Mouse (Mus musculus): ENCODE data around the gene Rab8b. TPM values are rescaled to one million over a fixed set of nuclear protein-coding genes. Genes with fewer than 3 reads are reported as not detected.
"Not testable (repeated sequence)": the region's sequence is repeated elsewhere in the genome, so short reads cannot be mapped to it uniquely, and the experiment has no call there.

Gene Rab8b
- polyA plus RNA-seq, 1 experiment from 2014 or later = 34.8 TPM

DNA sequence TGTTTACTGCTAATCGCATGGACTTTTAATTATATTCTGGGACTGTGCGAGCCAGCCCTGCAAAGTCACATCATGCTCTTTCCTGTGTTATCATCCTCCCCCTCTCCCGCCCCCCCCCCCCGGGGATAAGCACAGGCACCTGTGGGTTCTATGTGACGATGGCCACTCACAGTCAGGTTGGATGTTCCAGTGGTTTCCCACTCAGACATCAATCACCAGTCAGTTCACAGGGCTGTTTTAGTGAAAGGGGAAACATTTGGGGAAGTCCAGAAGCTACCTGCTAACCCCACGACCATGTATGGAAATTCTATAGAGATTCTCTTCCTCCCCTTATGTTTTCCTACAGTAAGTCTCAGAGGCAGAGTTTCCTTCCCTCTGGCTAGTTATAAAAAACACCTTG is 21.6 kb downstream of the Rab8b start:
- Histone ChIP-seq H3K4me1 (peaks cover 6% of the 10 kb centered on the region; the same call in 1 of the 2 replicates), H3K4me3 (no peak overlapping the region), H3K9ac (replicated peaks) (no peak overlapping the region), H3K36me3 (no peaks in the 10 kb centered on the region), H3K27ac (replicated peaks) (no peak overlapping the region), H3K9me3 (no peaks in the 10 kb centered on the region), H3K27me3 (no peaks in the 10 kb centered on the region), H3K4me2 (replicated peaks) (no peak overlapping the region)
- ATAC-seq (ENCODE audit: low FRiP score, low read depth) = no peak
- 78% methylated on average over 6 of the region's 6 CpGs for WGBS

- Histone ChIP-seq H3K4me3 (no peak overlapping the region), H3K36me3 (no peaks in the 10 kb centered on the region), H3K4me2 (replicated peaks) (no peak overlapping the region), H3K9ac (replicated peaks) (no peak overlapping the region), H3K9me3 (no peaks in the 10 kb centered on the region), H3K27ac (replicated peaks) (no peak overlapping the region), H3K27me3 (no peaks in the 10 kb centered on the region), H3K4me1 (peaks cover 6% of the 10 kb centered on the region; the same call in 1 of the 2 replicates)
- WGBS = 55% methylated on average over 6 of the region's 6 CpGs
- no peak for ATAC-seq (ENCODE audit: low FRiP score, low read depth)
These were observed 22.5 kb downstream of the Rab8b start for GRCm38 (mm10) chr9:66896951-66897350.

DNA sequence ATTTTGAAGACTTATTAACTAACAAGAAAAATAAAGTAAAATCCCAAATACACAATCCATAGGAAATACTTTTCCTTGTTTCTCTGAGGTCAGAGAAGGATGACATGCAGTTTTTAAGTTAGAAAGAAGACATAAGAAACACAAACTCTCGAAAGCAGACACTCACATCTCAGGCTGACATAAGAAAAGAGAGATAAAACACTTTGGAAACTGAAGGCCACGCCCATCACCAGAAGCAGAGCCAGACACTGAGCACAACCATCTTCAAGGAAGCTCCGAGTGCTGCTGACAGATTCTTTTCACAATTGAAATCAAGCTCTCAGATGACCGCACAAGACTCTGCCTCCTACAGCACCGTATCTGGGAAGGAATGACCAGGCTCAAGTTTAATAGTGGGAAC is 23.5 kb downstream of the Rab8b start:
- WGBS = 72% methylated on average over 5 of the region's 5 CpGs
- Histone ChIP-seq H3K4me2 (replicated peaks) (no peak overlapping the region), H3K27me3 (no peaks in the 10 kb centered on the region), H3K36me3 (no peaks in the 10 kb centered on the region), H3K27ac (replicated peaks) (no peak overlapping the region), H3K4me3 (no peak overlapping the region), H3K9ac (replicated peaks) (no peak overlapping the region), H3K4me1 (peaks cover 6% of the 10 kb centered on the region; the same call in 1 of the 2 replicates), H3K9me3 (no peaks in the 10 kb centered on the region)
- ATAC-seq (ENCODE audit: low FRiP score, low read depth) = no peak

GRCm38 (mm10) chr9:66895035-66895779 is 24.3 kb downstream of the Rab8b start:
- Histone ChIP-seq H3K4me2 (replicated peaks) (no peak overlapping the region), H3K9ac (replicated peaks) (no peak overlapping the region), H3K27me3 (no peaks in the 10 kb centered on the region), H3K4me1 (peaks cover 6% of the 10 kb centered on the region; the same call in 1 of the 2 replicates), H3K4me3 (no peak overlapping the region), H3K9me3 (no peaks in the 10 kb centered on the region), H3K27ac (replicated peaks) (no peak overlapping the region), H3K36me3 (no peaks in the 10 kb centered on the region)
- 90% methylated on average over 10 of the region's 10 CpGs for WGBS
- ATAC-seq (ENCODE audit: low FRiP score, low read depth) = no peak

- Histone ChIP-seq H3K4me2 (replicated peaks) (no peak overlapping the region), H3K9ac (replicated peaks) (no peak overlapping the region), H3K36me3 (no peaks in the 10 kb centered on the region), H3K4me1 (peaks cover 6% of the 10 kb centered on the region; the same call in 1 of the 2 replicates), H3K27me3 (no peaks in the 10 kb centered on the region), H3K4me3 (no peak overlapping the region), H3K27ac (replicated peaks) (no peak overlapping the region), H3K9me3 (no peaks in the 10 kb centered on the region)
- WGBS = 97% methylated on average over 1 of the region's 1 CpGs
- ATAC-seq (ENCODE audit: low FRiP score, low read depth) = no peak
These were observed 25.1 kb downstream of the Rab8b start for GRCm38 (mm10) chr9:66894421-66894820.

GRCm38 (mm10) chr9:66892456-66892855 is 27.0 kb downstream of the Rab8b start:
- ATAC-seq (ENCODE audit: low FRiP score, low read depth); H3K4me2 ChIP-seq (replicated peaks); H3K4me3 ChIP-seq; H3K27me3 ChIP-seq; H3K36me3 ChIP-seq; H3K9ac ChIP-seq (replicated peaks); H3K27ac ChIP-seq (replicated peaks); H3K9me3 ChIP-seq: not testable (repeated sequence)
- WGBS = 96% methylated on average over 4 of the region's 4 CpGs
- peaks cover 17% of the 10 kb centered on the region for H3K4me1 ChIP-seq

DNA sequence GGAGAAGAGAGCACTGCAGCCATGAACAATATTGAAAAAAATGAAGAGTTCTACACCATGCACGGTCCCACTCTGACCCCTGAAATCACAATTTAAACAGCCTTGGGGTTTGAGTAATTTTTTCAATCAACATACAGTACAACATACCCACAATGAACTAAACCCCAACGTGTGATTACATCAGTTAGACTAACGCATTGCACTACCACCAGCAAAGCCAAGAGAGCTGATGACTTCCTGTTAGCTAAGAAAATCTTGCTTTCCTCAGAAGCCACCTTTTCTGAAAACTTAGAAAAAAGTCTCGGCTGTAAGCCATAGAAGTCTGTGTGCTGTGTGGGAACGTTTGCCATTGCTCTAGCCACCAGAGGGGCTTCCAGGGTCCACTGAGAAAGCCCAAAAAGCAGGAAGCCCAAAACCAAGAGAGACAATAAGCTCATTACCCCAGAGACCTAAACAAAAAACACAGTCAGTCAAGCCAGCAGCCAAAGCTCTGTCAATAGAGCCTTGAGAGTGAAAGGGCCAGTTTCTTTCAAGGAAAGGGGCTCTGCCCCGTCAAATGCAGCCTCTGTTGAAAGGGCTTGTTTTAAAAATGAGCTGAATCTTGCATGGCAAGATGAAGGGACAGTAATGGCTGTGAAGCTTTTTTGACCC is 31.4 kb downstream of the Rab8b start:
- H3K9ac ChIP-seq (replicated peaks) = no peak overlapping the region
- H3K4me3 ChIP-seq = no peak overlapping the region
- no peaks in the 10 kb centered on the region for H3K27me3 ChIP-seq
- H3K27ac ChIP-seq (replicated peaks) = peak overlapping the region; percentile 49; the same call in 1 of the 2 replicates
- H3K4me1 ChIP-seq = peaks cover 26% of the 10 kb centered on the region
- H3K9me3 ChIP-seq = no peaks in the 10 kb centered on the region
- ATAC-seq (ENCODE audit: low FRiP score, low read depth) = no peak
- H3K4me2 ChIP-seq (replicated peaks) = peak overlapping the region; percentile 2; the same call in 1 of the 2 replicates
- WGBS = 39% methylated on average over 6 of the region's 6 CpGs
- no peaks in the 10 kb centered on the region for H3K36me3 ChIP-seq

DNA sequence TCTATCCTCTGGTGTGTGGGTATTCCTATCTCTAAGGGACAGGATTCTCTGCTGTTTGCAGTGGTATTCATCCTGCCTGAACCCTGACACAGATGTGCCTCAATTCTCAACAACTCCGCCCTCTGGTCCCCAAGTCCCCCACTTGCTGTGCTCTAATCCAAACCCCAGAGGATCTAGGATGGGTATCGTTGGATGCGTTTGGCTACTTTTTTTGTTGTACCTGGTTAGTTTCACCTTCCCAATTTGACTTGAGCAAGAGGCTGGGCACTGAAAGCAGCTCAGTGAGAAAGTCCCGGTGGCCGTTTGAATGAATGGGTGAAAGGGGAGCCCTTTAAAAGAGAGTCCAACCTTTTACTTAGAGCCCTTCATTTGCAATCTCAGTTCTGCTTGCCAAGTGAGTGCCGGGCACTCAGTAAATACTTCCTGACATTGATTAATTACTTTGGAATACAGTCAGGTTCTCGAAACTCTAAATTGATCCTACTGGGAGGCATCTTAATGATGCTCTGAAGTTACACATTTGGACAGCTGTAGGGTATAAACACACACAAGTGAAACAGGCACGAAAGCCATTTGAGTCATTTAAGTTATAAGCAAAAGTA is 32.1 kb downstream of the Rab8b start:
- 55% methylated on average over 8 of the region's 8 CpGs for WGBS
- peaks cover 27% of the 10 kb centered on the region for H3K4me1 ChIP-seq
- H3K4me2 ChIP-seq (replicated peaks) = no peak overlapping the region
- H3K27ac ChIP-seq (replicated peaks) = no peak overlapping the region
- no peak overlapping the region for H3K4me3 ChIP-seq
- H3K9me3 ChIP-seq = no peaks in the 10 kb centered on the region
- ATAC-seq (ENCODE audit: low FRiP score, low read depth) = no peak
- no peaks in the 10 kb centered on the region for H3K27me3 ChIP-seq
- no peak overlapping the region for H3K9ac ChIP-seq (replicated peaks)
- H3K36me3 ChIP-seq = no peaks in the 10 kb centered on the region

DNA sequence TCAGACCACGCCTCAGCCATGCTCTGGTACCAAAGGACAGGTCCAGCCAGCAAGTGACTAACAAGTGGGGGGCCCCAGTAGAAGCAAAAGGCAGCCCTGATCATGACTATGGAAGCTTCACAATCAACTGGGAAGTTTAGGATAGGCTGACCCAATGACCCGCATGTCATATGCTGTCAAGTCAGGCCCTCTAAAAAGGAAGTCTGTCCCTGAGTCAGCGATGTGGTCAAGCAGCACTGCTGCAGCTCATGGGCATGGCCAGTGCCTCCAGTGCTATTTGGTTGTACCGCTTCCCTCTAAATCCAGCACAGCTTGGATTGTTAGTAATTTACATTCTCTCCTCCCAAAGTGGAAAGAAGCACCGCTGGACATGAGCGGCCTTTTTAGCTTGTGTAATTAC is 32.7 kb downstream of the Rab8b start:
- no peaks in the 10 kb centered on the region for H3K9me3 ChIP-seq
- ATAC-seq (ENCODE audit: low FRiP score, low read depth) = no peak
- no peak overlapping the region for H3K4me2 ChIP-seq (replicated peaks)
- no peak overlapping the region for H3K4me3 ChIP-seq
- H3K4me1 ChIP-seq = peaks cover 28% of the 10 kb centered on the region
- no peak overlapping the region for H3K27ac ChIP-seq (replicated peaks)
- no peaks in the 10 kb centered on the region for H3K27me3 ChIP-seq
- no peak overlapping the region for H3K9ac ChIP-seq (replicated peaks)
- no peaks in the 10 kb centered on the region for H3K36me3 ChIP-seq
- WGBS = 83% methylated on average over 6 of the region's 6 CpGs

- H3K4me3 ChIP-seq = no peak overlapping the region
- no peak overlapping the region for H3K27ac ChIP-seq (replicated peaks)
- H3K9ac ChIP-seq (replicated peaks) = no peak overlapping the region
- H3K4me2 ChIP-seq (replicated peaks) = no peak overlapping the region
- no peak for ATAC-seq (ENCODE audit: low FRiP score, low read depth)
- 17% methylated on average over 3 of the region's 3 CpGs for WGBS
- H3K9me3 ChIP-seq = no peaks in the 10 kb centered on the region
- H3K27me3 ChIP-seq = no peaks in the 10 kb centered on the region
- no peaks in the 10 kb centered on the region for H3K36me3 ChIP-seq
- H3K4me1 ChIP-seq = peaks cover 28% of the 10 kb centered on the region
These were observed 33.1 kb downstream of the Rab8b start for GRCm38 (mm10) chr9:66886366-66886765.

GRCm38 (mm10) chr9:66884609-66885008 is 34.9 kb downstream of the Rab8b start:
- 92% methylated on average over 2 of the region's 2 CpGs for WGBS
- Histone ChIP-seq H3K9me3 (no peaks in the 10 kb centered on the region), H3K27ac (replicated peaks) (no peak overlapping the region), H3K4me3 (no peak overlapping the region), H3K27me3 (no peaks in the 10 kb centered on the region), H3K4me1 (peaks cover 33% of the 10 kb centered on the region), H3K9ac (replicated peaks) (no peak overlapping the region), H3K4me2 (replicated peaks) (no peak overlapping the region), H3K36me3 (no peaks in the 10 kb centered on the region)
- ATAC-seq (ENCODE audit: low FRiP score, low read depth) = no peak

DNA sequence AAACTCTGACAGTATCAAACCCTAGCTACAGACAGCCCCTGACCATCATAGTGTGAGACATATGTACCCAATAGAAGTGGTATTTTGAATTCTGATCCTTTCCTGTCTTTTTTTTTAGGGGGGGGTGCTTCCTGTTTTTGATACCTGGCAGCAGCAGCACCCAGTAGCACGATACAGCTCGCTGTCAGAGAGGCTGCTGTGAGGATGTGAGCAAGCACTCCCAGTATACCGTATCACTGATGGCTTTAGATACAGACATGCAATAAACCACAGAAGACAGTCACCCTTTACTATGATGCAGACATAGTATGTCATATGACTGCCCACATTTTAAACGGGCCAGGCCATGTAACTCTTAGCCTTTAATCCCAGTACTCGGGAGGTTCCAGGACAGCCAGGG is 36.0 kb downstream of the Rab8b start:
- no peak for ATAC-seq (ENCODE audit: low FRiP score, low read depth)
- H3K27me3 ChIP-seq = no peaks in the 10 kb centered on the region
- peaks cover 31% of the 10 kb centered on the region for H3K4me1 ChIP-seq
- no peaks in the 10 kb centered on the region for H3K9me3 ChIP-seq
- no peak overlapping the region for H3K9ac ChIP-seq (replicated peaks)
- no peak overlapping the region for H3K4me2 ChIP-seq (replicated peaks)
- H3K4me3 ChIP-seq = no peak overlapping the region
- H3K36me3 ChIP-seq = no peaks in the 10 kb centered on the region
- 95% methylated on average over 5 of the region's 5 CpGs for WGBS
- no peak overlapping the region for H3K27ac ChIP-seq (replicated peaks)
